Comparison of ENCODE assay signal across 8 mouse cellular contexts in genomic region chr6:90703782-90704181, GRCm38 (mm10).
DNase-seq lines count a peak whose midpoint lies in the region; ATAC-seq lines count a peak whose summit lies in the region.

No protein-coding gene starts in this region.

- no peaks in the 10 kb centered on the region for H3K27me3 ChIP-seq in kidney, embryonic 16.5 days (ENCODE audit: insufficient read depth, low read length)
- H3K27me3 ChIP-seq in forebrain, embryonic 14.5 days (replicated peaks; ENCODE audit: control insufficient read depth, insufficient read depth, low read length), result no peaks in the 10 kb centered on the region
- H3K27me3 ChIP-seq in limb, embryonic 15.5 days, result no peaks in the 10 kb centered on the region
- H3K27me3 ChIP-seq in neural tube, embryonic 12.5 days (replicated peaks), result no peaks in the 10 kb centered on the region

- H3K9ac ChIP-seq in kidney, embryonic 16.5 days (replicated peaks; ENCODE audit: low read length), result no peak overlapping the region
- no peak overlapping the region for H3K9ac ChIP-seq in forebrain, embryonic 14.5 days (ENCODE audit: low read length)
- H3K9ac ChIP-seq in limb, embryonic 15.5 days, result no peak overlapping the region
- no peak overlapping the region for H3K9ac ChIP-seq in neural tube, embryonic 12.5 days

- H3K4me1 ChIP-seq in kidney, embryonic 16.5 days (ENCODE audit: insufficient read depth, low read length), result peaks cover 50% of the 10 kb centered on the region
- peaks cover 40% of the 10 kb centered on the region for H3K4me1 ChIP-seq in forebrain, embryonic 14.5 days (ENCODE audit: control insufficient read depth, insufficient read depth, low read length)
- peaks cover 99% of the 10 kb centered on the region for H3K4me1 ChIP-seq in limb, embryonic 15.5 days
- H3K4me1 ChIP-seq in neural tube, embryonic 12.5 days, result peaks cover 67% of the 10 kb centered on the region

- WGBS in kidney, embryonic 16.5 days, result 59% methylated on average over 2 of the region's 2 CpGs
- 83% methylated on average over 2 of the region's 2 CpGs for WGBS in forebrain, embryonic 14.5 days
- 55% methylated on average over 2 of the region's 2 CpGs for WGBS in limb, embryonic 15.5 days
- 63% methylated on average over 2 of the region's 2 CpGs for WGBS in neural tube, embryonic 12.5 days

- ATAC-seq in kidney, embryonic 16.5 days (ENCODE audit: low FRiP score, low TSS enrichment), result peak; percentile 33; the same call in 1 of the 2 replicates
- peak; percentile 15; the same call in 1 of the 2 replicates for ATAC-seq in forebrain, embryonic 14.5 days
- ATAC-seq in limb, embryonic 15.5 days (ENCODE audit: insufficient number of reproducible peaks, low FRiP score, low TSS enrichment, low read depth), result no peak
- ATAC-seq in neural tube, embryonic 12.5 days (ENCODE audit: low FRiP score, low read depth), result 0 out of 2 replicates have a peak, but pooled peaks have one; percentile 48
- no peak for ATAC-seq in activated CD4-positive, CD25-positive, alpha-beta regulatory T cell, adult 4 months

- no peaks in the 10 kb centered on the region for H3K36me3 ChIP-seq in kidney, embryonic 16.5 days (ENCODE audit: insufficient read depth, low read length)
- H3K36me3 ChIP-seq in forebrain, embryonic 14.5 days (ENCODE audit: control insufficient read depth, insufficient read depth, low read length), result no peaks in the 10 kb centered on the region
- no peaks in the 10 kb centered on the region for H3K36me3 ChIP-seq in limb, embryonic 15.5 days
- H3K36me3 ChIP-seq in neural tube, embryonic 12.5 days, result no peaks in the 10 kb centered on the region

- no peaks in the 10 kb centered on the region for H3K9me3 ChIP-seq in kidney, embryonic 16.5 days (ENCODE audit: low read length)
- no peaks in the 10 kb centered on the region for H3K9me3 ChIP-seq in forebrain, embryonic 14.5 days (replicated peaks; ENCODE audit: control insufficient read depth, low read length)
- no peaks in the 10 kb centered on the region for H3K9me3 ChIP-seq in limb, embryonic 15.5 days
- H3K9me3 ChIP-seq in neural tube, embryonic 12.5 days, result no peaks in the 10 kb centered on the region

- DNase-seq in kidney, adult 9 months, result no peak
- DNase-seq in forebrain, embryonic 14.5 days (ENCODE audit: low spot score), result no peak
- DNase-seq in left cerebral cortex, postnatal 10 days (ENCODE audit: extremely low spot score in 1 of 2, low spot score in 2 of 2), result no peak
- DNase-seq in cerebellum, adult 18-20 months, result no peak

- H3K4me2 ChIP-seq in kidney, embryonic 16.5 days (replicated peaks; ENCODE audit: low read depth, low read length), result no peak overlapping the region
- H3K4me2 ChIP-seq in forebrain, embryonic 14.5 days (ENCODE audit: low read length), result no peak overlapping the region
- H3K4me2 ChIP-seq in limb, embryonic 15.5 days, result no peak overlapping the region
- 0 out of 2 replicates have a peak overlapping the region, but pooled peaks have one; percentile 16 for H3K4me2 ChIP-seq in neural tube, embryonic 12.5 days (replicated peaks)

- peak overlapping the region; percentile 77 for H3K27ac ChIP-seq in kidney, embryonic 16.5 days (ENCODE audit: low read length)
- H3K27ac ChIP-seq in forebrain, embryonic 14.5 days (ENCODE audit: low read depth, low read length), result peak overlapping the region; percentile 75
- H3K27ac ChIP-seq in limb, embryonic 15.5 days, result peak overlapping the region; percentile 75
- H3K27ac ChIP-seq in neural tube, embryonic 12.5 days, result peak overlapping the region; percentile 64; the same call in 1 of the 2 replicates

- intact Hi-C loops in left cerebral cortex, postnatal 10 days (cut with DNase I), result no loop called here

- H3K4me3 ChIP-seq in kidney, embryonic 16.5 days (ENCODE audit: low read length), result no peak overlapping the region
- H3K4me3 ChIP-seq in forebrain, embryonic 14.5 days (ENCODE audit: low read depth, low read length), result no peak overlapping the region
- H3K4me3 ChIP-seq in limb, embryonic 15.5 days, result no peak overlapping the region
- no peak overlapping the region for H3K4me3 ChIP-seq in neural tube, embryonic 12.5 days

Comparison
In these comparisons a context has a peak if more than half of its experiments do, and no peak if none do; other contexts are left out.
1. ATAC-seq: peak in kidney, embryonic 16.5 days (single experiment), forebrain, embryonic 14.5 days (single experiment) and neural tube, embryonic 12.5 days (single experiment); none in limb, embryonic 15.5 days (single experiment) and activated CD4-positive, CD25-positive, alpha-beta regulatory T cell, adult 4 months (single experiment).
2. Peak in every context shown above with its lines, with median percentiles within 50 percentile points of each other: H3K27ac ChIP-seq.